Mouse (Mus musculus): ENCODE measurements around the gene Ost4. TPM values are rescaled to one million over a fixed set of nuclear protein-coding genes. Genes with fewer than 3 reads are reported as not detected.
"Not testable (repeated sequence)": the region's sequence is repeated elsewhere in the genome, so short reads cannot be mapped to it uniquely, and the experiment has no call there.

Gene Ost4
- polyA plus RNA-seq, 1 experiment: 422 TPM

GRCm38 (mm10) chr5:30887331-30887761 is 20.2 kb downstream of the Ost4 start:
- TF ChIP-seq CTCF (conservative IDR thresholded peaks at IDR 0.05; ENCODE audit: insufficient read depth, insufficient read length, low read depth, low read length) (no peak), POLR2A (IDR thresholded peaks at IDR 0.05; ENCODE audit: low read depth, low read length) (no peak)
- Histone ChIP-seq H3K4me1 (ENCODE audit: control insufficient read depth, insufficient read depth, low read length) (peaks cover 6% of the 10 kb centered on the region; the same call in 1 of the 2 replicates), H3K4me3 (ENCODE audit: insufficient read depth, low read depth, low read length) (peak overlapping the region; percentile 91), H3K36me3 (ENCODE audit: control insufficient read depth, insufficient read depth, low read length) (no peaks in the 10 kb centered on the region), H3K27ac (ENCODE audit: insufficient read depth, low read depth, low read length) (peak overlapping the region; percentile 75), H3K27me3 (replicated peaks; ENCODE audit: control insufficient read depth, insufficient read depth, low read length) (no peaks in the 10 kb centered on the region)
- under 1% methylated on average over 19 of the region's 19 CpGs for WGBS
- DNase-seq: peak; percentile 77

- 32% methylated on average over 5 of the region's 5 CpGs for WGBS
- peaks cover 6% of the 10 kb centered on the region; the same call in 1 of the 2 replicates for H3K4me1 ChIP-seq (ENCODE audit: control insufficient read depth, insufficient read depth, low read length)
- no peak for DNase-seq
- TF ChIP-seq POLR2A (IDR thresholded peaks at IDR 0.05; ENCODE audit: low read depth, low read length) (no peak), CTCF (conservative IDR thresholded peaks at IDR 0.05; ENCODE audit: insufficient read depth, insufficient read length, low read depth, low read length) (no peak)
- H3K4me3 ChIP-seq (ENCODE audit: insufficient read depth, low read depth, low read length): no peak overlapping the region
- no peaks in the 10 kb centered on the region for H3K36me3 ChIP-seq (ENCODE audit: control insufficient read depth, insufficient read depth, low read length)
- no peak overlapping the region for H3K27ac ChIP-seq (ENCODE audit: insufficient read depth, low read depth, low read length)
- no peaks in the 10 kb centered on the region for H3K27me3 ChIP-seq (replicated peaks; ENCODE audit: control insufficient read depth, insufficient read depth, low read length)
These were observed 20.9 kb downstream of the Ost4 start for GRCm38 (mm10) chr5:30886731-30887130.

GRCm38 (mm10) chr5:30886209-30886608 is 21.4 kb downstream of the Ost4 start:
- Histone ChIP-seq H3K36me3 (ENCODE audit: control insufficient read depth, insufficient read depth, low read length) (no peaks in the 10 kb centered on the region), H3K27ac (ENCODE audit: insufficient read depth, low read depth, low read length) (no peak overlapping the region), H3K4me3 (ENCODE audit: insufficient read depth, low read depth, low read length) (no peak overlapping the region), H3K4me1 (ENCODE audit: control insufficient read depth, insufficient read depth, low read length) (peaks cover 6% of the 10 kb centered on the region; the same call in 1 of the 2 replicates), H3K27me3 (replicated peaks; ENCODE audit: control insufficient read depth, insufficient read depth, low read length) (no peaks in the 10 kb centered on the region)
- no peak for TF ChIP-seq POLR2A (IDR thresholded peaks at IDR 0.05; ENCODE audit: low read depth, low read length)
- TF ChIP-seq CTCF (conservative IDR thresholded peaks at IDR 0.05; ENCODE audit: insufficient read depth, insufficient read length, low read depth, low read length): no peak
- no peak for DNase-seq
- 47% methylated on average over 4 of the region's 4 CpGs for WGBS

- H3K27me3 ChIP-seq (replicated peaks; ENCODE audit: control insufficient read depth, insufficient read depth, low read length); H3K4me1 ChIP-seq (ENCODE audit: control insufficient read depth, insufficient read depth, low read length); H3K4me3 ChIP-seq (ENCODE audit: insufficient read depth, low read depth, low read length); H3K36me3 ChIP-seq (ENCODE audit: control insufficient read depth, insufficient read depth, low read length); H3K27ac ChIP-seq (ENCODE audit: insufficient read depth, low read depth, low read length); DNase-seq: not testable (repeated sequence)
- WGBS: 85% methylated on average over 4 of the region's 4 CpGs
These were observed 25.7 kb downstream of the Ost4 start for GRCm38 (mm10) chr5:30881839-30882238.

- Histone ChIP-seq H3K4me3 (ENCODE audit: insufficient read depth, low read depth, low read length) (no peak overlapping the region), H3K4me1 (ENCODE audit: control insufficient read depth, insufficient read depth, low read length) (no peaks in the 10 kb centered on the region), H3K27me3 (replicated peaks; ENCODE audit: control insufficient read depth, insufficient read depth, low read length) (no peaks in the 10 kb centered on the region), H3K27ac (ENCODE audit: insufficient read depth, low read depth, low read length) (no peak overlapping the region), H3K36me3 (ENCODE audit: control insufficient read depth, insufficient read depth, low read length) (peaks cover 7% of the 10 kb centered on the region)
- no peak for DNase-seq
- no peak for TF ChIP-seq POLR2A (IDR thresholded peaks at IDR 0.05; ENCODE audit: low read depth, low read length)
- TF ChIP-seq CTCF (conservative IDR thresholded peaks at IDR 0.05; ENCODE audit: insufficient read depth, insufficient read length, low read depth, low read length): no peak; the same call in 1 of the 2 replicates
- WGBS: 82% methylated on average over 5 of the region's 5 CpGs
These were observed 28.1 kb downstream of the Ost4 start for GRCm38 (mm10) chr5:30879347-30879943.

GRCm38 (mm10) chr5:30878616-30879015 is 29.0 kb downstream of the Ost4 start:
- Histone ChIP-seq H3K4me1 (ENCODE audit: control insufficient read depth, insufficient read depth, low read length) (no peaks in the 10 kb centered on the region), H3K27ac (ENCODE audit: insufficient read depth, low read depth, low read length) (no peak overlapping the region), H3K4me3 (ENCODE audit: insufficient read depth, low read depth, low read length) (no peak overlapping the region), H3K27me3 (replicated peaks; ENCODE audit: control insufficient read depth, insufficient read depth, low read length) (no peaks in the 10 kb centered on the region), H3K36me3 (ENCODE audit: control insufficient read depth, insufficient read depth, low read length) (peaks cover 8% of the 10 kb centered on the region)
- no peak for TF ChIP-seq CTCF (conservative IDR thresholded peaks at IDR 0.05; ENCODE audit: insufficient read depth, insufficient read length, low read depth, low read length)
- TF ChIP-seq POLR2A (IDR thresholded peaks at IDR 0.05; ENCODE audit: low read depth, low read length): no peak
- WGBS: 54% methylated on average over 6 of the region's 6 CpGs
- no peak for DNase-seq

GRCm38 (mm10) chr5:30874365-30874764 is 33.2 kb downstream of the Ost4 start:
- Histone ChIP-seq H3K27me3 (replicated peaks; ENCODE audit: control insufficient read depth, insufficient read depth, low read length) (no peaks in the 10 kb centered on the region), H3K4me3 (ENCODE audit: insufficient read depth, low read depth, low read length) (no peak overlapping the region), H3K27ac (ENCODE audit: insufficient read depth, low read depth, low read length) (no peak overlapping the region), H3K4me1 (ENCODE audit: control insufficient read depth, insufficient read depth, low read length) (no peaks in the 10 kb centered on the region; the same call in 1 of the 2 replicates), H3K36me3 (ENCODE audit: control insufficient read depth, insufficient read depth, low read length) (peaks cover 9% of the 10 kb centered on the region)
- no peak for DNase-seq
- WGBS: 89% methylated on average over 7 of the region's 7 CpGs
- TF ChIP-seq CTCF (conservative IDR thresholded peaks at IDR 0.05; ENCODE audit: insufficient read depth, insufficient read length, low read depth, low read length) (no peak), POLR2A (IDR thresholded peaks at IDR 0.05; ENCODE audit: low read depth, low read length) (no peak)
